In genomic region chr1:165702221-165703031, GRCm38 (mm10) we compare ENCODE assay signal across 8 mouse cellular contexts. TPM values are rescaled to one million over a fixed set of nuclear protein-coding genes. Genes with fewer than 3 reads are reported as not detected.
DNase-seq lines count a peak whose midpoint lies in the region; ATAC-seq lines count a peak whose summit lies in the region.

No protein-coding gene starts in this region.

- H3K27me3 ChIP-seq in embryonic facial prominence, embryonic 13.5 days = peaks cover 23% of the 10 kb centered on the region
- H3K27me3 ChIP-seq in liver, embryonic 16.5 days (ENCODE audit: control insufficient read depth, insufficient read depth, low read depth, low read length) = peaks cover 15% of the 10 kb centered on the region

- 15% methylated on average over 19 of the region's 19 CpGs for WGBS in embryonic facial prominence, embryonic 13.5 days
- 19% methylated on average over 19 of the region's 19 CpGs for WGBS in liver, embryonic 16.5 days (ENCODE audit: insufficient replicate concordance)

- H3K4me1 ChIP-seq in embryonic facial prominence, embryonic 13.5 days = peaks cover 25% of the 10 kb centered on the region
- H3K4me1 ChIP-seq in liver, embryonic 16.5 days (ENCODE audit: control insufficient read depth, low read depth, low read length) = peaks cover 12% of the 10 kb centered on the region

- intact Hi-C loops in heart, postnatal 14 days (cut with DNase I) = no loop called here

- peak overlapping the region; percentile 52 for H3K4me2 ChIP-seq in embryonic facial prominence, embryonic 13.5 days
- H3K4me2 ChIP-seq in liver, embryonic 16.5 days (ENCODE audit: low read depth, low read length) = peak overlapping the region; percentile 25; the same call in 1 of the 2 replicates

- no peaks in the 10 kb centered on the region for H3K9me3 ChIP-seq in embryonic facial prominence, embryonic 13.5 days
- no peaks in the 10 kb centered on the region for H3K9me3 ChIP-seq in liver, embryonic 16.5 days (replicated peaks; ENCODE audit: control insufficient read depth, low read length)

- H3K27ac ChIP-seq in embryonic facial prominence, embryonic 13.5 days = peak overlapping the region; percentile 23
- no peak overlapping the region for H3K27ac ChIP-seq in liver, embryonic 16.5 days (ENCODE audit: low read length)

- DNase-seq in ovary, postnatal 36 days (ENCODE audit: low spot score) = peak; percentile 35
- no peak for DNase-seq in ovary, adult 18-20 months (ENCODE audit: low spot score)
- DNase-seq in heart, postnatal 14 days = peak; percentile 56 to 69
- no peak for DNase-seq in MN1 (ENCODE audit: low spot score)
- no peak for DNase-seq in urinary bladder, postnatal 25 days (ENCODE audit: low spot score)
- no peak for DNase-seq in left cerebral cortex, adult 9 months (ENCODE audit: low spot score in 2 of 2)

- no peaks in the 10 kb centered on the region for H3K36me3 ChIP-seq in embryonic facial prominence, embryonic 13.5 days
- H3K36me3 ChIP-seq in liver, embryonic 16.5 days (ENCODE audit: control insufficient read depth, insufficient read depth) = no peaks in the 10 kb centered on the region

- H3K4me3 ChIP-seq in embryonic facial prominence, embryonic 13.5 days = peak overlapping the region; percentile 21
- no peak overlapping the region for H3K4me3 ChIP-seq in liver, embryonic 16.5 days (ENCODE audit: low read depth, low read length)

- H3K9ac ChIP-seq in embryonic facial prominence, embryonic 13.5 days = peak overlapping the region; percentile 56
- H3K9ac ChIP-seq in liver, embryonic 16.5 days (ENCODE audit: low read depth, low read length) = no peak overlapping the region

- ATAC-seq in embryonic facial prominence, embryonic 13.5 days (ENCODE audit: insufficient number of reproducible peaks, insufficient read depth, low FRiP score, low TSS enrichment, low read depth) = no peak
- ATAC-seq in liver, embryonic 16.5 days (ENCODE audit: low read depth) = no peak

RNA-seq across cellular contexts. Expression of gene Rcsd1, which starts 7.1 kb away (rescaled TPM):
- polyA plus RNA-seq in embryonic facial prominence, embryonic 13.5 days (2015; fragmentation: Nextera tagmentation; extraction: Ambion mirVana) = 13.9 and 16.8 TPM in 2 replicates
- total RNA-seq in heart, postnatal 14 days (2021) = 100 to 1,000 TPM; 103 to 109 TPM
- polyA plus RNA-seq in liver, embryonic 16.5 days (2015; fragmentation: Nextera tagmentation; extraction: Ambion mirVana) = 12.1 and 12.8 TPM in 2 replicates

Comparison
In these comparisons a context has a peak if more than half of its experiments do, and no peak if none do; other contexts are left out.
1. DNase-seq: peak in ovary, postnatal 36 days (single experiment) and heart, postnatal 14 days (2 of 2); none in ovary, adult 18-20 months (single experiment), MN1 (single experiment), urinary bladder, postnatal 25 days (single experiment) and left cerebral cortex, adult 9 months (0 of 2).